Mouse (Mus musculus): ENCODE data around the gene Srrm3.

- TF ChIP-seq CTCF (IDR thresholded peaks at IDR 0.05; ENCODE audit: control insufficient read depth, insufficient read depth, insufficient replicate concordance, low read depth, low read length) (no peak), POLR2A (IDR thresholded peaks at IDR 0.05; ENCODE audit: control insufficient read depth, low read depth, low read length) (no peak)
Measured at GRCm38 (mm10) chr5:135780331-135780730, 26.4 kb upstream of the Srrm3 start.
